Mouse (Mus musculus): ENCODE data around the gene Ranbp17.
A peak's percentile ranks its signal among the peaks of the same experiment; 100 is the strongest.

The Ranbp17 gene

DNA sequence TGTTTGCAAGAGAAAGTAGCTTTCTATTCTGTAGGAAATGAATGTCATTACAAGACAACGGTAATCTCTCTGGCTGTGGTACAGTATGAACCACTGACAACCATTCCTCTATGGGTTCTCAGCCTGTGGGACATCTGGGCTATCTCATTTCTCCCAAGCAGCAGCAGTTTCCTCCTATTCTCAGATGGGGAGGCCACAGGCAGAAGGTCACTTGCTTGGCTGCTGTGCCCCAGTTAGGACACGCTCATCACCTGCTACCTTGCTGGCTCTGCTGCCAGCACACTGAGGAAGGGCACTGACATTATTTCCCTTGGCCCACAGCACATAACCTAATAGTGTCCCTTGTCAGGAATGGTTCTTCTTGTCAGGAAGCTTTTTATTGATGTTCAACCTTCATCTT is 285.4 kb downstream of the Ranbp17 start:
- DNase-seq = no peak

- DNase-seq = no peak
Observed at GRCm38 (mm10) chr11:33226516-33226915, 287.0 kb downstream of the Ranbp17 start.

- no peak for DNase-seq
Observed at GRCm38 (mm10) chr11:33221566-33222365, 291.8 kb downstream of the Ranbp17 start.

DNA sequence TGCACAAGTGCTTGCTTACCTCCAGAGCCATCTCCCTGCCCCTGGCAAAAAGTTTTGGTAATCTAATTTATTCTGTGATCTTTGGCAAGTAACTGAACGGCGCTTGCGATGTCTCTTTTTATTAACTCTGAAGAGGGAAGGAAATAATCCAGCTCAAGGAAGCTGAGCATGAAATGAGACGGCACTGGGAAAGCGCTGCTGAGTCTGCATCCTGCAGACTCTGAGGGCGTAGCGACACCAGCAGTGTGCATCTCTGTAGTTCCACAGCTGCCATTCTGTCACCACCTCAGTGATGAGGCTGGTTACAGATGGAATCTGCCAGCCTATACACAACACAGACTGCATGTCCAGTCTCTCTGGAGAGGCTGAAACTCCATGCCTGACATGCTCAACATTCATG is 292.8 kb downstream of the Ranbp17 start:
- DNase-seq = no peak

GRCm38 (mm10) chr11:33217384-33218079 is 296.0 kb downstream of the Ranbp17 start:
- DNase-seq = peak; percentile 24

- no peak for DNase-seq
Observed at GRCm38 (mm10) chr11:33207411-33207810, 306.1 kb downstream of the Ranbp17 start.

GRCm38 (mm10) chr11:33204966-33205365 is 308.6 kb downstream of the Ranbp17 start:
- no peak for DNase-seq

GRCm38 (mm10) chr11:33204329-33204705 is 309.2 kb downstream of the Ranbp17 start:
- DNase-seq = no peak

GRCm38 (mm10) chr11:33203383-33204328 is 309.9 kb downstream of the Ranbp17 start, which contains the start of gene Tlx3:
TSS of gene Tlx3 (minus strand) at chr11:33203589.
- DNase-seq = peak; percentile 24

DNA sequence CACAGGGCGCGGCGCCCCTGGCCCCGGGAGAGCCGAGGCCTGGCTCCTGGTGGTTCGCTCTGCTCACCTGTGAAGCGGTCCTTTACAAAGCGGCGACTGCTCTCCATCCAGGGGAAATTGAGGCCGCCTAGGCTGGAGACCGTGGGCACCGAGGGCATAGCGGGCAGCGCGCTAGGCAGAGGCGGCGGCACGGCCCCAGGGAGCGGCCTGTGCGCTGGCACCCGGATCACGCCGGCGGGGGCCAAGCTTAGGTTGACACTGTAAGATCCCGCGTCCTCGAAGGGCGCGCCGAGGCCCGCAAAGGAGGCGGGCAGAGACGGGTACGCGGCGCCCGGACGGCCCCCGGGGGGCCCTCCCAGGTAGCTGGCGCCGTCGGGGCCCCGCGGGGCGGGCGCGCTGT is 310.6 kb downstream of the Ranbp17 start:
- DNase-seq = no peak

GRCm38 (mm10) chr11:33202296-33202695 is 311.2 kb downstream of the Ranbp17 start:
- no peak for DNase-seq

GRCm38 (mm10) chr11:33201626-33202010 is 311.9 kb downstream of the Ranbp17 start:
- DNase-seq = no peak

DNA sequence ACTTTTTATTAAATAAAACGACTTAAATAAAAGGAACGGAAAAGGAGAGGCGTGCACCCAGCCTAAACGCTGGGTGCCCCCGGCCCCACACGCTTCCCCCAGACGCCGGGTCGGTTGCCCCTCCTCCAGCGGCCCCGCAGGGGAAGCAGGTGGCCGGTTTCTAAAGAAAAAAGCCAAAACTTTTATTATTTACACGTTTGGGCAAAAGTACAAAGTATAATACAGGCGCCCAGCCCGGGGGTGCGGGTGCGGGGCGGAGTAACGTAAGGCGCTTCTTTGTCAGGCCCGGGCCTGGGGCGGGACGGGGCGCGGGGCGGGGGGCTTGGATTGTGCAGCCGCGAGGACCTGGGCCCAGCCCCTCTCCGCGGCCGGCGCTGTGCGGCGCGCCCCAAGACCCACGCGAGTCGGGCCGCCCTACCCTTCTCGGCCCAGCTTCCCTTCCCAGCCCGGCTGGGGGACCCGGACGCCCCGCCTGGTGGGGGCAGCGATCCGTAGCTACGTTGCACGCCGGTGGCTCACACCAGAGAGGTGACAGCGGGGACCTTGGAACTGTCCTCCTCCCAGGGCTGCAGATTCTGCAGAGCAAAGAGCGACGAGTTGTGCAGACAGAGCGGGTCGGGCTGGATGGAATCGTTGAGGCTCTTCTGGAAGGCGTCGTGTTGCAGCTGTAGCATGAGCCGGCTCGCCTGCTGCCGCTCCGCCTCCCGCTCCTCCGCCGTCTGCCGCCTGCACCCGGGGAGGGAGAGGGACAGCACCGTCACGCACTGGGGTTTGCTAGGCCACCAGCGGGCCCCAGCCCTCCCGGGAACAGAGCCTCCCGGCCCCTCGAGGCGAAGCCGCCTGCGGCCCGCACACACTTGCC is 312.6 kb downstream of the Ranbp17 start:
- DNase-seq = peak; percentile 29

DNA sequence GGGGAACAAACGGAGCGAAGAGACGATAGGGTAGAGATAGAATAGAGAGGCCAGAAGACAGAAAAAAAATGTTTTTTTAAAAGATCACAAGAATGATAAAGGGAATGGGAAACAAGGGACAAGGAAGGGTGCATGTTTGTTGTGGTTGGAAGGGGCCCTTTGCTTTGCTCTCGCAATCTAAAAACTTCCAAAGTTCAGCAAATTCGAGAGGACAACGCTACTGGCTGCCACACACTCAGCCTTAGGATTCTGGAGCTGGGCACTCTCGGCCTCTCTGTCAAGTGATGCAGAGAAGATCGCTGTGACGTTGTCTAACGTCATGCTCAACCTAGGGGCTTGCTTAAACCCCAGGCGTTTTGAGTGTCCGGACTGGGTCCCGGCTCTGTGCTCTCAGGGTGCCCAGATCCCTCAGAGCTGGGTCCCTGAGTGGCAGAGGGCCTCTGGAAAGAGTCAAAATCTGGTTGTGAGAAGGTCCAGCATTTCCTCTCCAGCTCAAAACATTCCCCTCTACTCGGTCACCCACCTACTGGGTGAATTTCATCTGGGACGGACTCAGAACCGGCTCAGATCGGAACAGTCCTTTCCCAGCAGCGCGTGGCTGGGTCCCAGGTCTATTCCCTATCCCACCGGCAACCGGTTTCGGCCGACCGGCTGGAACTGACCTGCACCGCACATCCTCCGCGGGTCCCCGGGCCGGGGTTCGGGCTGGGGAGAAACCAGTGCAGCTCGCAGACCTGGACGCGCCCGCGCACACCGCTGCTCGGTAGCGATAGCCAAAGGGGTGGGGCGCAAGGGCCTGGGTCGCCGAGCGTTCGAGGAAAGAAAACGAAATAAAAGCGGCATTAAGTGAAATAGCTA is 313.4 kb downstream of the Ranbp17 start:
- peak; percentile 12 for DNase-seq

DNA sequence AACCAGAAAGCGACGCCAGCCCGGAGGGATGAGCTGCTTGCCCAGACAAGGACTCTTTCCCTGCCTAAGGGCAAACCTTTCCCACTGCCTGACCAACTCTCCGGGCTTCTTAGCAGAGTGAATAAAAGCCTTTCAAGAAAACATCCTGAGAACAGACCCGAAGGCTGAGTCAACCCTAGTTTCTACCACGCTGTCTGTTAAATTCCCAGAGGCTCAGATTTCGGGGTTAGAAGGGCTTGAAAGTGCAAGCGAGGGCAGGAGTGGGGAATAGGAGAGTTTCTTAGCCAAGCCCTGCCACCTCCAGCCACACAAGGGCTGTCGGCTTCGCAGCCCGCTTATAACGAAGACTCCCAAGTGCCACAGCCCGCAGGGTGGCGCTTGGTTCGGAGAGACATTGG is 314.4 kb downstream of the Ranbp17 start:
- DNase-seq = no peak

DNA sequence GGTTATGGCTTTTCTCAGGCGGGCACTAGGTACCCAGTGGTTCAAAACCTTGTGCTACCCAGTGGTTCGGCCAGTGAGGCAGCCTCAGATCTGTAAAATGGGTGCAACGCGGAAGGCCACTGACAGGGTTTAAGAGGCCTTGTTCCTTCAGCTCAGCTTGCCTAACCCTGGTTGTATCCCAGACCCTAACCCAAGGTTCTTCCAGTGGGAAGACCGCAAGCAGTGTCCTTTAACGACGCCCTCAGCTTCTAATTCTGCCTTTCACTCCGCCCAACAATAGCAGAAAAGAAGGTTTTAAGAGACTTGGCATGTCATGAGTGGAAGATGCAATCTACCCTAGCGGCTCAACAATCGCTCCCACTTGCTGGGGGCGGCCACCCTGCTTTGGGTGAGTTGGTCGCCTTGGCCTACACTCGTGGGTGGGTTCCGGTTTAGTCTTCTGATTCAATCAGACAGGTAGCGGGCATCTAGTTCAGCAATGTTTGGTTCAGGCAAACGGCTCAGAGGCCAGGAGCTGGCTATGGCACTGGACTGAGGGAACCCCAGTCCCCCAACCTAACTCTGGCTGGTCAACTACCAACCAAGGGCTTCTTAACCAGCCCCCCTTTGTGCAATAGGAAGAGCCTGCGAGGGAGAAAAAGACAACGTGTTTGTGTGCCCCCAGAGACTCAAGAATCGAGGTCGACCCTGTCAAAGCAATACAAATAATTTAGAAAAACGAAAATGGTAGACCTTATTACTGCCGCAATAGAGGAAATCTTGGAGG is 315.0 kb downstream of the Ranbp17 start:
- DNase-seq = no peak

DNA sequence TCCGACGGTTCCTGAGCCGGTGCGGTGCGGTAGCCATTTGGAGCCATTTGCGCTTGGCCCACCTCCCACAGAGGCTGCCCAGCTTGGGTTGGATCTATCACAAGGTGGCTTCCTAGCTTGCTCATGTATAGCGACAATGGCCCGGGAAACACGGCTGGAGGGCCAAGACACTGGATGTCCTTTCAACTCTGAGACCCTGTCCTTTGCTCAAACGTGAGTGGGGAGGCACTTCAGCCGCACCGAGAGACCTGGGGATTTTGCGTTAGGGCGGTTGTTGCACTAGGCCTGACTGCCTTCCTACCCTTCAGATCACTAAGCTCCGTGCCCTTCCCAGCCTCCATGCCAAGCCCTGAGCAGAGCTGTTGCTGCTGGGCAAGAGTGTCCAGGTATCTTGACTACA is 315.9 kb downstream of the Ranbp17 start:
- DNase-seq = no peak

DNA sequence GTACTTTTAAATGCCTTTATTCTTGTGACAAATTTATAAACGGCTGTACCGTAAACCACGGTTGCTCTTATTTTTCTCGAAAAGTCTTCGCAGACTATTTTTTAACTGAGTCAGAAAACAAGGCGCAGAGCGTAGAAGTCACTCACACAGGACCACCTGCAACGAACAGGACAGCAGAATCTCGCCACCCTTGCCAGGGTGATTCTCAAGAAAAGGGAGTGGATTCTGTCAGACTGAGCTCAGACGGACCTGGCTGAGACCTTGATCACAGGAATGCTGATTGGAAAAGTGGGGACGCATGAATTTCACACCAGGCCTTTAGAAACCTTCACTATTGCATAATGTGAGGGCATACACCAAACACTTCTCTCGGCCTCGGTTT is 316.4 kb downstream of the Ranbp17 start:
- DNase-seq = no peak

DNA sequence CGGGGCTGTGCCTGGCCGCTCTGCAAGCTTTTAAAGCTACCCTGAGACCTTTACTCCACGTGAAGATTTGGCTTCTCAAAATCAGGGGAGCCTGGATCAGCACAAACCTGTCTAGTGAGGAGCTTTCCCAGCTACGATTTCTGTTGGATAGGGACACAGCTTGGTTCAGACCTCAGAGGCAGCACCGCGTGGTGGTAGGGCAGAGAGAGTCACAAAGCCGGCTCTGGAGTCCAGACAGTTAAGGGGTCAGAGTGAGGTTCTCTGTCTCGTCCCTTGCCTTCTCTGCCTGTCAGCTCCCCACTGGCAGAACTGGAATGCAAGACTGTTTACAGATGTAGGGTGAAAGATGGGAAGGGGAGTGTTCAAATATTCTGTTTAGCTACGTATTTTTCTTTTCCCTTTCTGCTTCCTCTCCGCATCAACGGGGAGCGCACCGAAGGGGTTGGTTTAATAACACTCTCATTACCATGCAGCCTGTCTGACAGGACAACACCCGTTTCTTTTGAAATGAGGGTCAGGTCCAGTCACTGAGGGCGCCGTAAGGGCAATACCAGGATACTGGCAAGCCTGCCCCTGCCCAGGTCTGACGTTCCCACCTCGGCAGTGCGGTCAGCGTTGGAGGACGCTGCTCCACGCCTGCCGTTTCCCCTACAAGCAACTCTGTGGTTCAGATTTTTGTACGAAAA is 317.0 kb downstream of the Ranbp17 start:
- no peak for DNase-seq

Measured in kidney, postnatal 14 days (tissue).